Mouse (Mus musculus) stomach, embryonic 14.5 days (tissue): ENCODE data around the gene Abcf3. TPM values are rescaled to one million over a fixed set of nuclear protein-coding genes. Genes with fewer than 3 reads are reported as not detected.

Experiments used
- ATAC-seq: fragments of 200-750 bp; cut with Nextera tagmentation; 2 replicates; pipeline ENCODE4 v1.8.0; 2017; ENCODE audit warnings: low read depth, moderate TSS enrichment; ENCODE audit not compliant: insufficient number of reproducible peaks, insufficient read depth, low FRiP score
- H3K27ac ChIP-seq: fragments of 300-500 bp; sonication (generic); 2 replicates; pipeline ENCODE4 v1.5.1; 2014; ENCODE audit warnings: mild to moderate bottlenecking, low read length, moderate library complexity, mixed read lengths
- H3K27me3 ChIP-seq: fragments of 300-500 bp; sonication (generic); 2 replicates; pipeline ENCODE4 v1.6.1; 2014; ENCODE audit warnings: low read length, control low read depth, mixed read lengths; ENCODE audit not compliant: control insufficient read depth, insufficient read depth
- H3K36me3 ChIP-seq: fragments of 300-500 bp; sonication (generic); 2 replicates; pipeline ENCODE4 v1.6.1; 2014; ENCODE audit warnings: mild to moderate bottlenecking, control low read depth, low read length, moderate library complexity, mixed read lengths; ENCODE audit not compliant: control insufficient read depth, insufficient read depth
- H3K4me1 ChIP-seq: fragments of 300-500 bp; sonication (generic); 2 replicates; pipeline ENCODE4 v1.6.1; 2014; ENCODE audit warnings: low read length, control low read depth, mixed read lengths; ENCODE audit not compliant: control insufficient read depth, insufficient read depth
- H3K4me2 ChIP-seq: fragments of 300-500 bp; sonication (generic); replicated peaks from 2 replicates; pipeline ENCODE4 v1.6.1; 2014; ENCODE audit warnings: low read depth, low read length, control low read depth
- H3K4me3 ChIP-seq: fragments of 300-500 bp; sonication (generic); 2 replicates; pipeline ENCODE4 v1.5.1; 2014; ENCODE audit warnings: low read depth, low read length, control low read depth
- H3K9ac ChIP-seq: fragments of 300-500 bp; sonication (generic); replicated peaks from 2 replicates; pipeline ENCODE4 v1.6.1; 2014; ENCODE audit warnings: low read depth, mild to moderate bottlenecking, control low read depth, low read length, moderate library complexity, mixed read lengths
- H3K9me3 ChIP-seq: fragments of 300-500 bp; sonication (generic); 2 replicates; pipeline ENCODE4 v1.6.1; 2016; ENCODE audit warnings: low read depth, low read length, control low read depth; ENCODE audit not compliant: control insufficient read depth
- WGBS: fragments of 180-500 bp; shearing (Covaris S2); extraction: QIAGEN DNeasy Blood & Tissue Kit; methylation state at CpG from one replicate; pipeline ENCODE4 v1.1.7; 2014; 5-methylcytosine and 5-hydroxymethylcytosine counted together
- microRNA counts: library from miRNA; unstranded; fragments of <30 nt; microRNA quantifications from one replicate; lab custom pipeline; 2016
- microRNA-seq: library from miRNA; unstranded; fragments of <30 nt; microRNA quantifications from one replicate; pipeline ENCODE4, GENCODE M21; 2016
- polyA plus RNA-seq: library from polyadenylated mRNA; unstranded; fragments of >200 nt; fragmentation: Nextera tagmentation; extraction: Ambion mirVana; gene quantifications from 2 replicates; pipeline ENCODE4 v1.2.1, GENCODE M21; 2014

Abcf3 gene
- polyA plus RNA-seq, 1 experiment from 2014 or later = 53.0 TPM

DNA sequence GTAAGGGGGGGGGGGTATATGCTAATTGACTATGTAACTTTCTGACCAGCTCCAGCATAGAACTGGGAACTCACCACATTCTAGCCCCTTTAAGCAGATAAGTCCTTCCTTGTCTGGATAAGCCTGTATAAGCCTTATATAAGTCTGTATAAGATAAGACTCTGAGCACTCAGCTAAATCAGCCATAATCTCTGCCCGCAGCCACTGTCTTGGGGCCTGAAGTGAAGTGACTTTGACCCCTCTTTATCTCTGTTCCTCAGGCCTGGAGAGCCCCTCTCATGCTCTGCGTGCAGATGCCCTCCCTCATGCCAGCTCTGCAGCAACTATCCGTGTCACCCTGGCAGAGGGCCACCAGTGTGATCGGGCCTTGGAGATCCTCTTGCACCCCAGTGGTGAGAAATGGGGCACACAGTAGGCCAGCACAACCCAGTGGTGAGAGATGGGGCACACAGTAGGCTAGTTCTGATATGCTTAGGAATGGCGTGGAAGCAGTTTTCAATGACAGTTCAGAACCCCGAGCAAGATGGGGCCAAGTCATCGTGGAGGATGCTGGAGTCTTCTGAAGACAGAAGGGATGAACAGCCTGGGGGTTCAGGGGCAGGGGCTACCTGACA, 46.8 kb downstream of the Abcf3 start:
- ATAC-seq = no peak
- peaks cover 13% of the 10 kb centered on the region for H3K4me1 ChIP-seq
- no peaks in the 10 kb centered on the region for H3K36me3 ChIP-seq
- H3K27ac ChIP-seq = no peak overlapping the region
- WGBS = 82% methylated on average over 7 of the region's 7 CpGs
- H3K9me3 ChIP-seq = no peaks in the 10 kb centered on the region
- H3K27me3 ChIP-seq = peaks cover 18% of the 10 kb centered on the region
- no peak overlapping the region for H3K4me2 ChIP-seq
- no peak overlapping the region for H3K4me3 ChIP-seq
- no peak overlapping the region for H3K9ac ChIP-seq

DNA sequence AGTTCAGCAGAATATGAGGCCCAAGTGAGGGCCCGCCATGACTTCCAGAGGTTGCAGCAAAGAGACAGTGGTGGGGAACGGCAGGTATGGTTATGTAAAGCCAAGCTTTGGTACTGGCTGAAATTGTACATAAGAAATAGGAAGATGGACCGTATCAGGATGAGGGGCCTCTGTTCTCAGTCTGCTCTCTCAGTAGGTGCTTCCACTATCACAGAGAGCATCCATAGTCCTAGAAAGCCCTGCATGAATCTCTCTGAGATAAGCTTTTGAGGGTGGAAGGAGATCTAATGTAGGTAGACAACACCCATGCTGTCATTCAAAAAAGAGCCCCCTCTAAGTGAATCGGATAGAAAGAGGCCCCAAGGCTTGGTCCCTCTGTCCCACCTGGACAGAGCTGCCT, 47.4 kb downstream of the Abcf3 start:
- no peaks in the 10 kb centered on the region for H3K36me3 ChIP-seq
- no peak overlapping the region for H3K4me2 ChIP-seq
- H3K4me1 ChIP-seq = peaks cover 7% of the 10 kb centered on the region; the same call in 1 of the 2 replicates
- ATAC-seq = no peak
- WGBS = 85% methylated on average over 4 of the region's 4 CpGs
- no peak overlapping the region for H3K9ac ChIP-seq
- H3K27ac ChIP-seq = no peak overlapping the region
- no peaks in the 10 kb centered on the region for H3K9me3 ChIP-seq
- peaks cover 13% of the 10 kb centered on the region for H3K27me3 ChIP-seq
- no peak overlapping the region for H3K4me3 ChIP-seq

DNA sequence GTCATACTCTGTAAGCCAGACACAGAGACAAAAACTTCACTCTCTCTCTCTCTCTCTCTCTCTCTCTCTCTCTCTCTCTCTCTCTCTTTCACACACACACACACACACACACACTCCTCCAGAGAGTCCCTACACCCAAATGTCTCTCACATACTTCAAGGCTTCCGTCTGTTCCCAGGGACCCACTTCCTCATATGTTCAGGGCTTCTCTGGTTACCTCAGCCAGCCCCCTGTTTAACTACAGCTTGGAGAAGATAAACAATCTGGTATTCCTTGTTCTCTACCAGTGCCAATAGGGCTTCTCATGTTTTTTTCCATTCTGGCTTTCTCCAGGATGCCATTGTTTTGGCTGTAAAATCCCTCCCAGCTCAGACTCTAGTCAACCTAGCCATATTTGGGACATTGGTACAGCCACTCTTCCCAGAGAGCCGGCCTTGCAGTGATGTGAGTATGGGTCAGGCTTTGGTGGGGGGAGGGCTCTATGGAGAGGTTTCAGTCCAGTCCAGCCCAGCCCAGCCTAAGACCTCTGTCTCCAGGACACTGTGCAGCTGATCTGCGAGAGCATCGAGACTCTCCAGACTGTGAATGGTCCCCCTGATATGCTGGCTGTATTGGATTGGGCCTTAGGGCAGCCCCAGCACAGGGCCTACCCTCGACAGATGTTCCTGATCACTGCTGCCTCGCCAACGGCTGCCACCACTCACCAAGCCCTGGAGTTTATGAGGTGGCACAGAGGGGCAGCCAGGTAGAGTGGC, 48.5 kb downstream of the Abcf3 start:
- H3K36me3 ChIP-seq = no peaks in the 10 kb centered on the region
- H3K27ac ChIP-seq = no peak overlapping the region
- H3K4me1 ChIP-seq = no peaks in the 10 kb centered on the region
- no peak overlapping the region for H3K4me2 ChIP-seq
- no peaks in the 10 kb centered on the region for H3K9me3 ChIP-seq
- WGBS = 62% methylated on average over 7 of the region's 7 CpGs
- H3K27me3 ChIP-seq = 0 out of 2 replicates have a peak, but pooled peaks cover 3% of the 10 kb centered on the region
- H3K4me3 ChIP-seq = no peak overlapping the region
- no peak overlapping the region for H3K9ac ChIP-seq
- peak; percentile 47; the same call in 1 of the 2 replicates for ATAC-seq

DNA sequence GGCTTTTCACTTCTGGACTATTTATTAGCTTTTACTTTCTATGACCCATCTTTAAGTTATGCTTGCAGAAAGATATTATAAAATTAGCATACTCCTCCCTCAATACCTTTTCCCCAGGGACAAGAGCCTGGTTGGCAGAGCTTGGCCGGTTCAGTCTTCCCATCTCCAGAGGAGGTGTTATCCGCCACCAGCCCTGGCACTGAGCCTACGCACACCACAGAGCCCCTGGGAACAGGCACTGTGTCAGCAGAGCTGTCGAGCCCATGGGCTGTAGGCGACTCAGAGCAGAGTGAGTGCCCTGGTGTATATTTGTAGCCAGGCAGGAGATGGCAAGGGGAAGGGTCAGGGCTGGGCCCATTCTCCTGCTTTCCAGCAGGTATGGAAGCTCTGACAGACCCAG, 52.1 kb downstream of the Abcf3 start:
- ATAC-seq = no peak
- 75% methylated on average over 5 of the region's 5 CpGs for WGBS
- Histone ChIP-seq H3K36me3 (peaks cover 9% of the 10 kb centered on the region; the same call in 1 of the 2 replicates), H3K9me3 (no peaks in the 10 kb centered on the region), H3K4me3 (no peak overlapping the region), H3K4me2 (no peak overlapping the region), H3K27ac (no peak overlapping the region), H3K4me1 (no peaks in the 10 kb centered on the region), H3K27me3 (no peaks in the 10 kb centered on the region), H3K9ac (no peak overlapping the region)

DNA sequence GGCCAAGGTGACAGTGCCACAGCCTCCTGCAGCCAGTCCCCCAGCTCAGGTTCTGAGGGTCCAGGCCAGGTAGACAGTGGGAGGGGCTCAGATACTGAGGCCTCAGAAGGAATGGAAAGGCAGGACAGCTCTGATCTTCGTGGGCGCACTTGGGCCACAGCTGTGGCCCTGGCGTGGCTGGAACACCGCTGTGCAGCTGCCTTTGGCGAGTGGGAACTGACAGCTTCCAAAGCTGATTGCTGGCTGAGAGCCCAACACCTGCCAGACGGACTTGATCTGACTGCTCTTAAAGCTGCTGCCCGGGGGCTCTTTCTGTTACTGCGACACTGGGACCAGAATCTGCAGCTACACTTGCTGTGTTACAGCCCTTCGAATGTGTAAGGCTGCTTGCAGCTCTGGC, 56.3 kb downstream of the Abcf3 start:
- H3K4me2 ChIP-seq = no peak overlapping the region
- ATAC-seq = no peak
- no peak overlapping the region for H3K27ac ChIP-seq
- peaks cover 31% of the 10 kb centered on the region for H3K36me3 ChIP-seq
- H3K4me1 ChIP-seq = 0 out of 2 replicates have a peak, but pooled peaks cover under 1% of the 10 kb centered on the region
- no peak overlapping the region for H3K4me3 ChIP-seq
- 70% methylated on average over 9 of the region's 9 CpGs for WGBS
- H3K9me3 ChIP-seq = no peaks in the 10 kb centered on the region
- H3K27me3 ChIP-seq = no peaks in the 10 kb centered on the region
- H3K9ac ChIP-seq = no peak overlapping the region

DNA sequence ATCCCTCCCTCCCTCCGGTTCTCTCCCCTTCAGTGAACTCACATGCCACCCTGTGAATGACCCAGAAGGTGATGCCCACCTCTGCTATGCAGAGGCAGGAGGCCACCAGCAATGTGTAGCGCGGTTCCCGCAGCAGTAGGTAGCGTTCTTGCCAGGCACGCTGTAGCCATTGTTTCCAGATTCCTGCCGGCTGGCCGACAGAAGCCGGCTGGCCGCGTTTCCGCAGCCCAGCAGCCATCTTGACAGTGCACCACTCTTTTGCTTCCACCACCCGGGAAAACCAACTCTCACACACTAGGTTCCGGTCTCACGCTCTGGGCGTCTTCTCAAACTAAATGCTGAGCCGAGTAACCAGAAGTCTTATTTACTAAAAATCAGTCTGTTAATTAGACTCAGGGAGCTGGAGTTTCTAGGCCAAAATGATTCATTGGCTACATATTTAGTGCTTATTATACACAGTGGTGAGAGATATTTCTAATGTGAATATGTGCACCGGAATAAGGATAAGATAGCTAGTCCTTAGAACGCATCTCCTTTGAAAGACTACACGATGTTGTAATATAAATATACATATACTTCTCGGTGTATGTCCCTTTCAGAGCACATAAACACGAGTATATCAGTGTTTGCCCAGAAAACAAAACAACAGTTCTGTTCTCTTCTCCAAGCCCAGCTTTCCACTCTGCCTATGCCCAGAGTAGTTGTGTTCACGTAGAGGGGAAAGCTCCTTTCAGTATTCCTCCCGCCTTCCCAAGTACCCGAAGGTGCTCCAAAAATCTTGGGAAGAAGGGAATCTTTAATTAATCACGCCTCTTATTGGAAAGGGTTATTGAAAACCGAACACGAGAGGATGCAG, 62.4 kb downstream of the Abcf3 start:
- WGBS = under 1% methylated on average over 28 of the region's 28 CpGs
- H3K9me3 ChIP-seq = no peaks in the 10 kb centered on the region
- H3K4me2 ChIP-seq = peak overlapping the region; percentile 97
- 0 out of 2 replicates have a peak, but pooled peaks cover 7% of the 10 kb centered on the region for H3K4me1 ChIP-seq
- peak; percentile 53; the same call in 1 of the 2 replicates for ATAC-seq
- peaks cover 21% of the 10 kb centered on the region for H3K36me3 ChIP-seq
- no peaks in the 10 kb centered on the region for H3K27me3 ChIP-seq
- peak overlapping the region; percentile 75 for H3K9ac ChIP-seq
- peak overlapping the region; percentile 84 for H3K4me3 ChIP-seq
- peak overlapping the region; percentile 85 for H3K27ac ChIP-seq

MicroRNAs encoded within 50 kb of the gene (microRNA counts, 519-probe panel; counts per million panel counts)
- 2,853 counts per million, percentile 50 among the panel's probes with 10 or more counts for microRNA mmu-miR-1224 (lab: Ali Mortazavi, UCI)

Small RNA genes lying within 50 kb of the gene (microRNA-seq; reads per million reads assigned to microRNA genes)
- 6.0 reads per million, percentile 14 among the genes with 10 or more reads in this experiment for gene Mir1224

Other genes starting within 250 kb of the Abcf3 start
- gene Parl, start 246.2 kb upstream of the Abcf3 start, polyA plus RNA-seq = 76.3 and 83.4 TPM in 2 replicates
- not detected in 2 replicates for gene Cyp2ab1, start 223.2 kb upstream of the Abcf3 start, polyA plus RNA-seq
- gene Abcc5, start 122.2 kb upstream of the Abcf3 start, polyA plus RNA-seq = 73.9 and 81.7 TPM in 2 replicates
- 83.8 and 87.3 TPM in 2 replicates for gene Eif2b5, start 49.8 kb upstream of the Abcf3 start, polyA plus RNA-seq
- gene Dvl3, start 31.6 kb upstream of the Abcf3 start, polyA plus RNA-seq = 29.2 and 31.7 TPM in 2 replicates
- 586 and 625 TPM in 2 replicates for gene Ap2m1, start 13.1 kb upstream of the Abcf3 start, polyA plus RNA-seq
- 4.0 and 4.3 TPM in 2 replicates for gene Vwa5b2, start 40.9 kb downstream of the Abcf3 start, polyA plus RNA-seq
- 30.3 and 33.8 TPM in 2 replicates for gene Eef1akmt4, start 63.0 kb downstream of the Abcf3 start, polyA plus RNA-seq
- not detected in 2 replicates for gene Gm49333, start 63.0 kb downstream of the Abcf3 start, polyA plus RNA-seq
- gene Alg3, start 63.2 kb downstream of the Abcf3 start, polyA plus RNA-seq = 46.1 and 46.8 TPM in 2 replicates
- gene Camk2n2, start 72.7 kb downstream of the Abcf3 start, polyA plus RNA-seq = 1.8 and 2.1 TPM in 2 replicates
- gene Ece2, start 81.3 kb downstream of the Abcf3 start, polyA plus RNA-seq = 2.4 and 3.4 TPM in 2 replicates
- 275 and 279 TPM in 2 replicates for gene Psmd2, start 103.1 kb downstream of the Abcf3 start, polyA plus RNA-seq
- 180 TPM in 2 replicates for gene Eif4g1, start 119.7 kb downstream of the Abcf3 start, polyA plus RNA-seq
- 7.5 and 8.3 TPM in 2 replicates for gene Fam131a, start 144.7 kb downstream of the Abcf3 start, polyA plus RNA-seq
- 105 and 113 TPM in 2 replicates for gene Polr2h, start 169.1 kb downstream of the Abcf3 start, polyA plus RNA-seq
- gene Clcn2, start 169.2 kb downstream of the Abcf3 start, polyA plus RNA-seq = 13.2 and 15.8 TPM in 2 replicates
- gene Chrd, start 184.6 kb downstream of the Abcf3 start, polyA plus RNA-seq = 4.5 and 5.4 TPM in 2 replicates
- gene Thpo, start 185.9 kb downstream of the Abcf3 start, polyA plus RNA-seq = 0.88 and 1.2 TPM in 2 replicates